Mouse (Mus musculus) B cell, adult (primary cell): ENCODE results near the gene Amt. TPM values are rescaled to one million over a fixed set of nuclear protein-coding genes. Genes with fewer than 3 reads are reported as not detected.

ENCODE experiments used
- total RNA-seq: library from RNA; stranded (reverse); gene quantifications from 4 replicates; pipeline ENCODE4 v1.2.4, GENCODE M21; 2023; ENCODE audit not compliant: inconsistent age

Amt gene
- total RNA-seq = 1.9 to 3.7 TPM (median 3.2 TPM) in 4 replicates

GRCm38 (mm10) chr9:108296453-108297355, at the start of gene Amt:
TSS of gene Amt (plus strand) at chr9:108296853.

GRCm38 (mm10) chr9:108263690-108264190, 32.9 kb upstream of the Amt start, which contains the start of gene Dag1:
TSS of gene Dag1 (minus strand) at chr9:108263958.

GRCm38 (mm10) chr9:108290016-108290750, 6.5 kb upstream of the Amt start, which contains the start of gene Nicn1:
TSS of gene Nicn1 (plus strand) at chr9:108290429.

GRCm38 (mm10) chr9:108305629-108306520, 9.2 kb downstream of the Amt start, which contains the start of the genes Rhoa and Tcta:
TSS of gene Rhoa (plus strand) at chr9:108306129.
TSS of gene Tcta (minus strand) at chr9:108306160.

GRCm38 (mm10) chr9:108338886-108339781, 42.5 kb downstream of the Amt start, which contains the start of gene Gpx1:
TSS of gene Gpx1 (plus strand) at chr9:108338903.

GRCm38 (mm10) chr9:108347540-108348289, 51.1 kb downstream of the Amt start, which contains the start of gene Usp4:
TSS of gene Usp4 (plus strand) at chr9:108347853.

Other genes starting within 250 kb of the Amt start
- 40.8 to 50.5 TPM (median 49.4 TPM) in 4 replicates for gene Gmppb, start 247.6 kb upstream of the Amt start, total RNA-seq
- gene Amigo3, start 243.7 kb upstream of the Amt start, total RNA-seq = 12.8 to 17.4 TPM (median 16.1 TPM) in 4 replicates
- 0.24 to 0.61 TPM in 2 of 4 replicates, not detected in the others for gene Mst1, start 216.4 kb upstream of the Amt start, total RNA-seq
- gene Rnf123, start 213.5 kb upstream of the Amt start, total RNA-seq = 221 to 235 TPM (median 235 TPM) in 4 replicates
- 132 to 156 TPM (median 150 TPM) in 4 replicates for gene Apeh, start 202.2 kb upstream of the Amt start, total RNA-seq
- 0.13 to 0.32 TPM (median 0.20 TPM) in 4 replicates for gene Bsn, start 106.5 kb upstream of the Amt start, total RNA-seq
- gene Dag1, start 32.9 kb upstream of the Amt start, total RNA-seq = 21.2 to 24.3 TPM (median 22.8 TPM) in 4 replicates
- 6.8 to 8.9 TPM (median 8.2 TPM) in 4 replicates for gene Nicn1, start 6.4 kb upstream of the Amt start, total RNA-seq
- gene Rhoa, start 9.3 kb downstream of the Amt start, total RNA-seq = 469 to 484 TPM (median 479 TPM) in 4 replicates
- 9.0 to 13.3 TPM (median 11.3 TPM) in 4 replicates for gene Tcta, start 9.3 kb downstream of the Amt start, total RNA-seq
- gene Gpx1, start 42.0 kb downstream of the Amt start, total RNA-seq = 326 to 331 TPM (median 330 TPM) in 4 replicates
- gene Usp4, start 51.0 kb downstream of the Amt start, total RNA-seq = 170 to 178 TPM (median 173 TPM) in 4 replicates
- gene 1700102P08Rik, start 96.0 kb downstream of the Amt start, total RNA-seq = 5.1 to 8.1 TPM (median 5.3 TPM) in 4 replicates
- not detected in 4 replicates for gene Ccdc36, start 131.6 kb downstream of the Amt start, total RNA-seq
- gene BC048562, start 139.6 kb downstream of the Amt start, total RNA-seq = not detected in 4 replicates
- 26.7 to 37.4 TPM (median 30.9 TPM) in 4 replicates for gene Ccdc71, start 163.7 kb downstream of the Amt start, total RNA-seq
- gene Klhdc8b, start 164.7 kb downstream of the Amt start, total RNA-seq = 2.2 to 5.0 TPM (median 4.3 TPM) in 4 replicates
- 0.27 to 0.93 TPM (median 0.32 TPM) in 3 of 4 replicates, not detected in the other for gene Lamb2, start 182.9 kb downstream of the Amt start, total RNA-seq
- 286 to 324 TPM (median 289 TPM) in 4 replicates for gene Usp19, start 193.7 kb downstream of the Amt start, total RNA-seq
- gene Qars, start 210.9 kb downstream of the Amt start, total RNA-seq = 184 to 210 TPM (median 200 TPM) in 4 replicates
- 213 to 222 TPM (median 216 TPM) in 4 replicates for gene Qrich1, start 220.0 kb downstream of the Amt start, total RNA-seq